27 mouse cellular contexts compared by ENCODE assay signal in genomic region chr17:62280201-62280600, GRCm38 (mm10).
"Had no signal": no experiment of that assay in that cellular context is flagged by ENCODE, and none has a peak within 500 bp of the region (broad histone marks: within the 10 kb centered on the region; RNA-seq: fewer than 3 reads in every experiment).

No protein-coding gene starts in this region.

- H3K4me3 ChIP-seq: heart, embryonic 10.5 days; heart, embryonic 12.5 days; hindbrain, embryonic 10.5 days; hindbrain, embryonic 12.5 days; kidney, embryonic 15.5 days; limb, embryonic 12.5 days; limb, embryonic 15.5 days; liver, embryonic 12.5 days had no signal

- H3K27ac ChIP-seq: heart, embryonic 10.5 days; hindbrain, embryonic 10.5 days; hindbrain, embryonic 12.5 days; hindbrain, embryonic 14.5 days; kidney, embryonic 15.5 days; kidney, postnatal 0 days; limb, embryonic 12.5 days; limb, embryonic 15.5 days; liver, embryonic 12.5 days; liver, embryonic 14.5 days had no signal

- H3K9me3 ChIP-seq: heart, embryonic 10.5 days; heart, embryonic 12.5 days; hindbrain, embryonic 10.5 days; hindbrain, embryonic 12.5 days; kidney, embryonic 15.5 days; limb, embryonic 12.5 days; limb, embryonic 15.5 days; liver, embryonic 12.5 days had no signal

- H3K9ac ChIP-seq: heart, embryonic 12.5 days; hindbrain, embryonic 12.5 days; hindbrain, embryonic 14.5 days; kidney, embryonic 15.5 days; limb, embryonic 12.5 days; limb, embryonic 15.5 days; liver, embryonic 12.5 days; liver, embryonic 14.5 days had no signal

- ATAC-seq: hindbrain, embryonic 16.5 days; intestine, embryonic 16.5 days; liver, embryonic 12.5 days had no signal

- H3K4me1 ChIP-seq: heart, embryonic 10.5 days; heart, embryonic 12.5 days; hindbrain, embryonic 10.5 days; hindbrain, embryonic 12.5 days; kidney, embryonic 15.5 days; limb, embryonic 12.5 days; liver, embryonic 12.5 days had no signal

- H3K4me2 ChIP-seq: heart, embryonic 12.5 days; hindbrain, embryonic 12.5 days; hindbrain, embryonic 14.5 days; kidney, embryonic 15.5 days; limb, embryonic 12.5 days; limb, embryonic 15.5 days; liver, embryonic 12.5 days had no signal

- H3K27me3 ChIP-seq: heart, embryonic 12.5 days; hindbrain, embryonic 12.5 days; kidney, embryonic 15.5 days; limb, embryonic 12.5 days; limb, embryonic 15.5 days; liver, embryonic 12.5 days had no signal

- H3K36me3 ChIP-seq: heart, embryonic 10.5 days; heart, embryonic 12.5 days; hindbrain, embryonic 10.5 days; hindbrain, embryonic 12.5 days; kidney, embryonic 15.5 days; limb, embryonic 12.5 days; limb, embryonic 15.5 days; liver, embryonic 12.5 days had no signal

- DNase-seq: gastrocnemius, postnatal 14 days; gastrocnemius, postnatal 36 days; heart, adult 11 months; heart, postnatal 10 days; heart, postnatal 4 days; kidney, adult 11 months; kidney, adult 2 months; kidney, adult 9 months; kidney, postnatal 25 days; kidney, postnatal 4 days; layer of hippocampus, adult 9-11 months; layer of hippocampus, postnatal 36 days; left cerebral cortex, postnatal 4 days; lung, adult 18-20 months had no signal
